Mouse (Mus musculus) CH12.LX (cell line): ENCODE data around the gene Spatc1l.

Source experiments
- BHLHE40 ChIP-seq: IDR thresholded peaks from 2 replicates; pipeline ENCODE4 v1.6.1; 2011; ENCODE audit warnings: mild to moderate bottlenecking, low read depth, low read length, improper control_type of control experiment
- CHD2 ChIP-seq: IDR thresholded peaks from 2 replicates; pipeline ENCODE4 v1.6.1; 2011; ENCODE audit warnings: low read length, improper control_type of control experiment
- CTCF ChIP-seq, 2 experiments: IDR thresholded peaks in 1 of 2; conservative IDR thresholded peaks in 1 of 2; 2 replicates each; pipeline ENCODE4 v1.5.1; 2011 to 2012; ENCODE audit warnings: low read depth in 2 of 2, low read length in 2 of 2, improper control_type of control experiment in 1 of 2, inconsistent platforms in 1 of 2, mild to moderate bottlenecking in 1 of 2, moderate library complexity in 1 of 2
- EP300 ChIP-seq: IDR thresholded peaks from 2 replicates; pipeline ENCODE4 v1.6.1; 2011; ENCODE audit warnings: low read length, improper control_type of control experiment
- HCFC1 ChIP-seq: IDR thresholded peaks from 2 replicates; pipeline ENCODE4 v1.6.1; 2012; ENCODE audit warnings: low read depth, mild to moderate bottlenecking, inconsistent platforms, low read length, improper control_type of control experiment
- JUND ChIP-seq: conservative IDR thresholded peaks from 2 replicates; pipeline ENCODE4 v1.6.1; 2011; ENCODE audit warnings: low read depth, low read length, improper control_type of control experiment
- MAZ ChIP-seq: IDR thresholded peaks from 2 replicates; pipeline ENCODE4 v1.6.1; 2012; ENCODE audit warnings: low read depth, mild to moderate bottlenecking, inconsistent platforms, low read length, improper control_type of control experiment, moderate library complexity
- PAX5 ChIP-seq: IDR thresholded peaks from 2 replicates; pipeline ENCODE4 v1.6.1; 2012; ENCODE audit warnings: low read length, inconsistent platforms, mixed read lengths
- POLR2A ChIP-seq: IDR thresholded peaks from 2 replicates; pipeline ENCODE4 v1.6.1; 2011; ENCODE audit warnings: low read depth, mild to moderate bottlenecking, improper control_type of control experiment, low read length
- TBP ChIP-seq: conservative IDR thresholded peaks from 2 replicates; pipeline ENCODE4 v1.6.1; 2011; ENCODE audit warnings: low read depth, low read length, improper control_type of control experiment
- USF2 ChIP-seq: conservative IDR thresholded peaks from 2 replicates; pipeline ENCODE4 v1.6.1; 2011; ENCODE audit warnings: low read depth, low read length, improper control_type of control experiment
- ZMIZ1 ChIP-seq: IDR thresholded peaks from 2 replicates; pipeline ENCODE4 v1.6.1; 2012; ENCODE audit warnings: low read depth, mild to moderate bottlenecking, inconsistent platforms, low read length, improper control_type of control experiment

DNA sequence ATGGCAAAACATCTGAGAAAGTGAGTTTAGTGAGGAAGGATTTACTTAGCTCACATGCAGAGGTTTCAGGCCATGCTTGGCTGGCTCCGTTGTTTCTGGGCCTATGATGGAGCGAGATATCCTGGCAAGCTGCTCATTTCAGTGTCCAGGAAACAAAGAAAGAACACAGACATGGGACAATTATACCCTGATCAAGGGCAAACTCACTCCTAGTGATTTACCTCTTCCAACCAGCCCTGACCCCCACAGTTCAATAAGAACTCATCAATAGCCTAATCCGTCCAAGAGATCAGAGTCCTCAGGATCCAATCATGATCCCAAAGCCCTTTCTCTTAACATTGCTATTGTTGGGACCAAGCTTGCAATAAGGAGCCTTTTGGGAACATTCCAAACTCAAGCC, 10.1 kb downstream of the Spatc1l start:
- TF ChIP-seq MAZ (no peak), JUND (no peak), POLR2A (no peak), EP300 (no peak), USF2 (no peak), CTCF (conservative IDR thresholded peaks at IDR 0.05 in 1 of 2, IDR thresholded peaks at IDR 0.05 in 1 of 2; ENCODE audit: low read depth in 2 of 2, low read length in 2 of 2) (no peak), BHLHE40 (no peak), TBP (no peak), CHD2 (no peak), HCFC1 (no peak), PAX5 (no peak), ZMIZ1 (no peak)
